ENCODE assay signal across 8 mouse cellular contexts in the genomic region with DNA sequence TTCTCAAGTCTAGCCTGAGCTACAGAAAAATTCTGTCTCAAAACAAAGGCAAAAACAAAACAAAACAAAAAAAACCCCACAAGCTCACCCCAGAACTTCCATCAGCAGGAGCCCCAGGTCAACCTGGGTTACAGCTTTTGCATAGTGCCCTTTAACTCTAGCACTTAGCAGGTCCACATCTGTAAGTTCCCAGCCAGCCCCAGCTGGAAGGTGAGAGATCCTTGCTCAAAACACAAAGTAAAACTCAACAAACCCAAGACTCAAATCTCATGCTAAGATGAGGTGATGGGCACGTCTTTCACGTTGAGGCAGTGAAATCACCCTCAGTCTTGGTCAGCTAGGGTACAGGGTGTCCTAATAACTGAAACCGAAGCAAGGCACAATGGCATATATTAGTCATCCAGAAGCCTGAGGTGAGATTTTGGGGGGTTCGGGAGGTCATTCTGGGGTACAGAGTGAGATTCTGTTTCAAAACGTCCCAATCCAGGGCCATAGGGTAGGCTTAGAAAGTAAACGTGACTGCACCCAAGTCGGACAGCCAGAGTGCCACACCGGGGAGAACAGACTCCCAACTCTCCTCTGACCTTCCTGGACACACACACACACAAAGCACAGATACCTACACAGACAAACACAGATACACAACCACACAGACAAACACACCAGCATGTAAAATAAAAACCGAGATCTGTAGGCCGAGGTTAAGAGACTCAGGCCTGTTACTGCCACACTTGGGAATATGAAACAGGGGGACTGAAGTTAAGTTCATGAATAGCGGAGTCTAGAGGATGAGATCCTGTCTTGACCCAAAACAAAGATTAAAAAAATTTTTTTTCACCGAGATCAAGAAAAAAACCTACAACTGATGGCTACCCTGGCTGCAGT. TPM values are rescaled to one million over a fixed set of nuclear protein-coding genes. Genes with fewer than 3 reads are reported as not detected.
DNase-seq lines count a peak whose midpoint lies in the region; ATAC-seq and TF ChIP-seq lines count a peak whose summit lies in the region.

No protein-coding gene starts in this region.

- DNase-seq in neural tube, embryonic 11.5 days (ENCODE audit: low spot score): no peak
- no peak for DNase-seq in neural tube, embryonic 10.5 days (ENCODE audit: extremely low spot score, low spot score)
- no peak for DNase-seq in forebrain, embryonic 11.5 days (ENCODE audit: low spot score)
- DNase-seq in limb, embryonic 10.5 days (ENCODE audit: low spot score): no peak
- no peak for DNase-seq in cerebellum, adult 9-10 months
- no peak for DNase-seq in retina, postnatal 1 day
- no peak for DNase-seq in gastrocnemius, adult 8-10 months (ENCODE audit: low spot score in 2 of 2)

- peak overlapping the region; percentile 49 for H3K4me2 ChIP-seq in neural tube, embryonic 11.5 days (ENCODE audit: low read depth)
- H3K4me2 ChIP-seq in forebrain, embryonic 11.5 days (ENCODE audit: low read depth, low read length, severe bottlenecking): peak overlapping the region; percentile 71

- no peak for TF ChIP-seq CTCF in olfactory bulb, adult 2 months (IDR thresholded peaks at IDR 0.05; ENCODE audit: insufficient read depth, low read depth, low read length)

- ATAC-seq in neural tube, embryonic 11.5 days (ENCODE audit: insufficient read depth, low FRiP score, low TSS enrichment): no peak
- no peak for ATAC-seq in forebrain, embryonic 11.5 days (replicated peaks; ENCODE audit: low FRiP score)

- H3K4me1 ChIP-seq in neural tube, embryonic 11.5 days (ENCODE audit: control insufficient read depth, insufficient read depth, low read length): peaks cover 38% of the 10 kb centered on the region
- H3K4me1 ChIP-seq in forebrain, embryonic 11.5 days (replicated peaks; ENCODE audit: control insufficient read depth, insufficient read depth, low read length): peaks cover 35% of the 10 kb centered on the region
- peaks cover 74% of the 10 kb centered on the region for H3K4me1 ChIP-seq in limb, embryonic 10.5 days
- H3K4me1 ChIP-seq in olfactory bulb, adult 2 months (ENCODE audit: control insufficient read depth, insufficient read depth, low read length): peaks cover 26% of the 10 kb centered on the region

- H3K36me3 ChIP-seq in neural tube, embryonic 11.5 days (ENCODE audit: control insufficient read depth, insufficient read depth, low read length): no peaks in the 10 kb centered on the region
- no peaks in the 10 kb centered on the region for H3K36me3 ChIP-seq in forebrain, embryonic 11.5 days (ENCODE audit: control insufficient read depth, insufficient read depth, low read length)
- peaks cover 16% of the 10 kb centered on the region for H3K36me3 ChIP-seq in limb, embryonic 10.5 days

- peak overlapping the region; percentile 59 for H3K9ac ChIP-seq in neural tube, embryonic 11.5 days (ENCODE audit: low read length)
- H3K9ac ChIP-seq in forebrain, embryonic 11.5 days (ENCODE audit: low read length): no peak overlapping the region; the same call in none of the 2 replicates

- H3K27me3 ChIP-seq in neural tube, embryonic 11.5 days (ENCODE audit: control insufficient read depth, insufficient read depth, low read length): no peaks in the 10 kb centered on the region
- H3K27me3 ChIP-seq in forebrain, embryonic 11.5 days (ENCODE audit: control insufficient read depth, insufficient read depth, low read length): no peaks in the 10 kb centered on the region
- H3K27me3 ChIP-seq in limb, embryonic 10.5 days (ENCODE audit: low read depth, poor library complexity, severe bottlenecking): no peaks in the 10 kb centered on the region

- peak overlapping the region; percentile 98 for H3K27ac ChIP-seq in neural tube, embryonic 11.5 days (ENCODE audit: low read depth, low read length)
- H3K27ac ChIP-seq in forebrain, embryonic 11.5 days (ENCODE audit: low read depth, low read length): peak overlapping the region; percentile 72
- peak overlapping the region; percentile 97 for H3K27ac ChIP-seq in limb, embryonic 10.5 days
- H3K27ac ChIP-seq in olfactory bulb, adult 2 months (ENCODE audit: insufficient read depth, low read depth, low read length): peak overlapping the region; percentile 98

- H3K9me3 ChIP-seq in neural tube, embryonic 11.5 days (ENCODE audit: control insufficient read depth, low read length): no peaks in the 10 kb centered on the region
- no peaks in the 10 kb centered on the region for H3K9me3 ChIP-seq in forebrain, embryonic 11.5 days (ENCODE audit: control insufficient read depth, low read length)
- H3K9me3 ChIP-seq in limb, embryonic 10.5 days (replicated peaks): no peaks in the 10 kb centered on the region

- H3K4me3 ChIP-seq in neural tube, embryonic 11.5 days (ENCODE audit: low read depth, low read length): peak overlapping the region; percentile 83
- peak overlapping the region; percentile 91 for H3K4me3 ChIP-seq in forebrain, embryonic 11.5 days (ENCODE audit: low read depth, low read length)
- H3K4me3 ChIP-seq in limb, embryonic 10.5 days: peak overlapping the region; percentile 83
- peak overlapping the region; percentile 63 for H3K4me3 ChIP-seq in olfactory bulb, adult 2 months (ENCODE audit: insufficient read depth, low read depth, low read length)

- no peak for TF ChIP-seq POLR2A in olfactory bulb, adult 2 months (IDR thresholded peaks at IDR 0.05; ENCODE audit: insufficient read depth, low read depth, low read length)

- 77% methylated on average over 12 of the region's 12 CpGs for WGBS in neural tube, embryonic 11.5 days
- WGBS in forebrain, embryonic 11.5 days: 76% methylated on average over 12 of the region's 12 CpGs
- 75% methylated on average over 12 of the region's 12 CpGs for WGBS in limb, embryonic 10.5 days
- 70% methylated on average over 12 of the region's 12 CpGs for WGBS in olfactory bulb, adult 2 months

RNA-seq across cellular contexts. Expression of a gene that starts 1.1 kb away (rescaled TPM):
- 167 and 171 TPM in 2 replicates for polyA plus RNA-seq in neural tube, embryonic 11.5 days (2014; fragmentation: Nextera tagmentation; extraction: Ambion mirVana)
- 128 and 157 TPM in 2 replicates for polyA plus RNA-seq in forebrain, embryonic 11.5 days (2014; fragmentation: Nextera tagmentation; extraction: Ambion mirVana)
- 69.0 and 80.6 TPM in 2 replicates for polyA plus RNA-seq in limb, embryonic 10.5 days (2016; fragmentation: Nextera tagmentation; extraction: Ambion mirVana)
- not detected in 2 replicates for polyA plus RNA-seq in olfactory bulb, adult 2 months (2012; ENCODE audit: insufficient read depth, insufficient read length, low replicate concordance, missing spikeins)
- 10 to 100 TPM; 31.9 to 42.0 (median 38.3) TPM for total RNA-seq in gastrocnemius, adult 8-10 months (2022)

RNA-seq across cellular contexts. Expression of a gene that starts 5.6 kb away (rescaled TPM):
- not detected in 2 replicates for polyA plus RNA-seq in neural tube, embryonic 11.5 days (2014; fragmentation: Nextera tagmentation; extraction: Ambion mirVana)
- polyA plus RNA-seq in forebrain, embryonic 11.5 days (2014; fragmentation: Nextera tagmentation; extraction: Ambion mirVana): not detected in 2 replicates
- polyA plus RNA-seq in limb, embryonic 10.5 days (2016; fragmentation: Nextera tagmentation; extraction: Ambion mirVana): not detected in 2 replicates
- not detected in 2 replicates for polyA plus RNA-seq in olfactory bulb, adult 2 months (2012; ENCODE audit: insufficient read depth, insufficient read length, low replicate concordance, missing spikeins)
- total RNA-seq in gastrocnemius, adult 8-10 months (2022): not detected

RNA-seq across cellular contexts. Expression of a gene that starts 20.7 kb away (rescaled TPM):
- not detected in 2 replicates for polyA plus RNA-seq in neural tube, embryonic 11.5 days (2014; fragmentation: Nextera tagmentation; extraction: Ambion mirVana)
- polyA plus RNA-seq in forebrain, embryonic 11.5 days (2014; fragmentation: Nextera tagmentation; extraction: Ambion mirVana): not detected in 2 replicates
- polyA plus RNA-seq in limb, embryonic 10.5 days (2016; fragmentation: Nextera tagmentation; extraction: Ambion mirVana): not detected in 2 replicates
- polyA plus RNA-seq in olfactory bulb, adult 2 months (2012; ENCODE audit: insufficient read depth, insufficient read length, low replicate concordance, missing spikeins): not detected in 2 replicates
- not detected for total RNA-seq in gastrocnemius, adult 8-10 months (2022)

RNA-seq across cellular contexts. Expression of a gene that starts 24.6 kb away (rescaled TPM):
- 298 and 301 TPM in 2 replicates for polyA plus RNA-seq in neural tube, embryonic 11.5 days (2014; fragmentation: Nextera tagmentation; extraction: Ambion mirVana)
- polyA plus RNA-seq in forebrain, embryonic 11.5 days (2014; fragmentation: Nextera tagmentation; extraction: Ambion mirVana): 318 and 346 TPM in 2 replicates
- polyA plus RNA-seq in limb, embryonic 10.5 days (2016; fragmentation: Nextera tagmentation; extraction: Ambion mirVana): 405 and 438 TPM in 2 replicates
- not detected in 2 replicates for polyA plus RNA-seq in olfactory bulb, adult 2 months (2012; ENCODE audit: insufficient read depth, insufficient read length, low replicate concordance, missing spikeins)
- 10 to 100 TPM; 64.4 to 75.4 (median 70.3) TPM for total RNA-seq in gastrocnemius, adult 8-10 months (2022)

RNA-seq across cellular contexts. Expression of a gene that starts 25.9 kb away (rescaled TPM):
- polyA plus RNA-seq in neural tube, embryonic 11.5 days (2014; fragmentation: Nextera tagmentation; extraction: Ambion mirVana): 0.42 TPM in 1 of 2 replicates, not detected in the other
- 0.13 and 0.37 TPM in 2 replicates for polyA plus RNA-seq in forebrain, embryonic 11.5 days (2014; fragmentation: Nextera tagmentation; extraction: Ambion mirVana)
- 0.10 and 0.25 TPM in 2 replicates for polyA plus RNA-seq in limb, embryonic 10.5 days (2016; fragmentation: Nextera tagmentation; extraction: Ambion mirVana)
- polyA plus RNA-seq in olfactory bulb, adult 2 months (2012; ENCODE audit: insufficient read depth, insufficient read length, low replicate concordance, missing spikeins): not detected in 2 replicates
- total RNA-seq in gastrocnemius, adult 8-10 months (2022): 1 to 10 TPM in 2 of 4 experiments, under 1 TPM in 2; 0.65 to 2.3 (median 1.1) TPM
